Mouse (Mus musculus) hindbrain, postnatal 0 days (tissue): Measurements from ENCODE around the gene Frmd8. TPM values are rescaled to one million over a fixed set of nuclear protein-coding genes. Genes with fewer than 3 reads are reported as not detected.

Experiments
- ATAC-seq: fragments of 200-750 bp; cut with Nextera tagmentation; 2 replicates; pipeline ENCODE4 v1.8.0; 2017; ENCODE audit warnings: mild to moderate bottlenecking, moderate TSS enrichment, moderate library complexity
- DNase-seq: peaks from one replicate; pipeline ENCODE4 v3.0.0-alpha.2; 2015; ENCODE audit warnings: low spot score
- H3K27ac ChIP-seq: fragments of 300-500 bp; sonication (generic); 2 replicates; pipeline ENCODE4 v1.5.1; 2014; ENCODE audit warnings: mild to moderate bottlenecking
- H3K27me3 ChIP-seq: fragments of 300-500 bp; sonication (generic); 2 replicates; pipeline ENCODE4 v1.6.1; 2014; ENCODE audit warnings: low read length, mixed read lengths; ENCODE audit not compliant: insufficient read depth
- H3K36me3 ChIP-seq: fragments of 300-500 bp; sonication (generic); 2 replicates; pipeline ENCODE4 v1.6.1; 2014; ENCODE audit warnings: low read length, mixed read lengths; ENCODE audit not compliant: insufficient read depth
- H3K4me1 ChIP-seq: fragments of 300-500 bp; sonication (generic); 2 replicates; pipeline ENCODE4 v1.6.1; 2014; ENCODE audit warnings: antibody characterized with exemption, low read length, mixed read lengths; ENCODE audit not compliant: insufficient read depth
- H3K4me2 ChIP-seq: fragments of 300-500 bp; sonication (generic); 2 replicates; pipeline ENCODE4 v1.6.1; 2014; ENCODE audit warnings: low read depth, mild to moderate bottlenecking, low read length, moderate library complexity, mixed read lengths
- H3K4me3 ChIP-seq: fragments of 300-500 bp; sonication (generic); 2 replicates; pipeline ENCODE4 v1.5.1; 2014; ENCODE audit warnings: low read length
- H3K9ac ChIP-seq: fragments of 300-500 bp; sonication (generic); replicated peaks from 2 replicates; pipeline ENCODE4 v1.6.1; 2014; ENCODE audit warnings: mild to moderate bottlenecking, low read length, moderate library complexity, mixed read lengths
- H3K9me3 ChIP-seq: fragments of 300-500 bp; sonication (generic); 2 replicates; pipeline ENCODE4 v1.6.1; 2016; ENCODE audit warnings: low read length, mixed read lengths
- CTCF ChIP-seq: IDR thresholded peaks from 2 replicates; pipeline ENCODE4 v1.5.1; 2016; ENCODE audit warnings: antibody characterized with exemption, control low read depth, low read depth
- WGBS: fragments of 180-500 bp; shearing (Covaris S2); extraction: QIAGEN DNeasy Blood & Tissue Kit; methylation state at CpG from one replicate; pipeline ENCODE4 v1.1.7; 2014; 5-methylcytosine and 5-hydroxymethylcytosine counted together
- polyA plus RNA-seq: library from polyadenylated mRNA; unstranded; fragments of >200 nt; fragmentation: Nextera tagmentation; extraction: Ambion mirVana; gene quantifications from 2 replicates; pipeline ENCODE4 v1.2.1, GENCODE M21; 2015
- total RNA-seq: library from RNA; depleted of rRNA; stranded (reverse); fragments of >200 nt; gene quantifications from 2 replicates; pipeline ENCODE4 v1.2.3, GENCODE M21; 2014

Frmd8 gene
- total and polyA plus RNA-seq, 2 experiments from 2014 or later = 12.5 to 19.8 TPM

GRCm38 (mm10) chr19:5913007-5913719 is 38.1 kb upstream of the Frmd8 start, which contains the start of gene Dpf2:
Gene Dpf2, minus strand, starts transcription at chr19:5913010.
- Histone ChIP-seq H3K36me3 (peaks cover 14% of the 10 kb centered on the region), H3K27ac (peak within 1 kb of the TSS; percentile 89), H3K27me3 (no peaks in the 10 kb centered on the region), H3K9ac (peak within 1 kb of the TSS; percentile 94), H3K9me3 (no peaks in the 10 kb centered on the region), H3K4me1 (peaks cover 19% of the 10 kb centered on the region), H3K4me3 (peak within 1 kb of the TSS; percentile 97), H3K4me2 (peak within 1 kb of the TSS; percentile 69)
- no peak; the same call in 1 of the 2 replicates for ATAC-seq
- no peak; the same call in 1 of the 2 replicates for TF ChIP-seq CTCF
- no peak for DNase-seq
- 20% methylated on average over 13 of the region's 13 CpGs for WGBS

GRCm38 (mm10) chr19:5912103-5913006 is 37.3 kb upstream of the Frmd8 start:
- Histone ChIP-seq H3K9ac (peak overlapping the region; percentile 94), H3K27ac (peak overlapping the region; percentile 89), H3K4me1 (peaks cover 19% of the 10 kb centered on the region), H3K9me3 (no peaks in the 10 kb centered on the region), H3K27me3 (no peaks in the 10 kb centered on the region), H3K36me3 (peaks cover 6% of the 10 kb centered on the region; the same call in 1 of the 2 replicates), H3K4me2 (peak overlapping the region; percentile 69), H3K4me3 (peak overlapping the region; percentile 97)
- DNase-seq (peak; percentile 100), ATAC-seq (peak; percentile 95)
- WGBS = under 1% methylated on average over 59 of the region's 59 CpGs
- peak; percentile 44 for TF ChIP-seq CTCF

GRCm38 (mm10) chr19:5911430-5912102 is 36.5 kb upstream of the Frmd8 start:
- Histone ChIP-seq H3K9me3 (no peaks in the 10 kb centered on the region), H3K27me3 (no peaks in the 10 kb centered on the region), H3K4me3 (peak overlapping the region; percentile 97), H3K9ac (peak overlapping the region; percentile 94), H3K4me2 (peak overlapping the region; percentile 69), H3K36me3 (peaks cover 4% of the 10 kb centered on the region; the same call in 1 of the 2 replicates), H3K4me1 (peaks cover 19% of the 10 kb centered on the region), H3K27ac (peak overlapping the region; percentile 89)
- 6% methylated on average over 14 of the region's 14 CpGs for WGBS
- no peak for TF ChIP-seq CTCF
- ATAC-seq (no peak), DNase-seq (no peak)

- Histone ChIP-seq H3K27ac (peak overlapping the region; percentile 55), H3K4me2 (peak overlapping the region; percentile 69), H3K9me3 (no peaks in the 10 kb centered on the region), H3K36me3 (peaks cover 17% of the 10 kb centered on the region; the same call in 1 of the 2 replicates), H3K4me1 (peaks cover 19% of the 10 kb centered on the region), H3K9ac (peak overlapping the region; percentile 94), H3K4me3 (peak overlapping the region; percentile 97), H3K27me3 (no peaks in the 10 kb centered on the region)
- 28% methylated on average over 6 of the region's 6 CpGs for WGBS
- DNase-seq = peak; percentile 56
- no peak for ATAC-seq
- TF ChIP-seq CTCF = 0 out of 2 replicates have a peak, but pooled peaks have one; percentile 6
Measured at GRCm38 (mm10) chr19:5910221-5910620, 35.1 kb upstream of the Frmd8 start.

DNA sequence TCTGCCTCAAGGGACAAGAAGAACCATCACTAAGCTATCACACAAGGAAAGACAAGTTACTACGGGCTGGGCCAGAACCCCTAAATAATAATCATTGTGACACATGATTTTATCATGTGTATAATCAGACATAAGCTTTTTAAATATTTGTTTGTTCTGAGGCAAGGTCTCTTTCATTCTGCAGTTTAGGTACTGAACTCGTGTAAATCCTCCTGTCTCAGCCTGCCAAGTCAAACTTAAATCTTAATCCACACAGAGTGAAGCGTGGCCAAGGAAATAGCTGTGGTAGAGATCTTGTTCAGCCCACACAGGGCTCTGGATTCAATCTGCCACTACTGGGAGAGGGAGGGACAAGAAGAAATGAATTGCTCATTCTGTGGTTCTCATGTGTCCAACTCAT is 32.2 kb upstream of the Frmd8 start:
- no peaks in the 10 kb centered on the region for H3K27me3 ChIP-seq
- H3K4me1 ChIP-seq = peaks cover 12% of the 10 kb centered on the region; the same call in 1 of the 2 replicates
- no peaks in the 10 kb centered on the region for H3K9me3 ChIP-seq
- DNase-seq (no peak), ATAC-seq (no peak)
- no peak overlapping the region for H3K9ac ChIP-seq
- H3K4me3 ChIP-seq = no peak overlapping the region
- WGBS = 87% methylated on average over 3 of the region's 3 CpGs
- H3K4me2 ChIP-seq = no peak overlapping the region
- H3K27ac ChIP-seq = no peak overlapping the region
- H3K36me3 ChIP-seq = peaks cover 46% of the 10 kb centered on the region
- TF ChIP-seq CTCF = no peak

GRCm38 (mm10) chr19:5894002-5894678 is 19.1 kb upstream of the Frmd8 start, which contains the start of gene Tigd3:
Gene Tigd3, minus strand, starts transcription at chr19:5894149.
- H3K36me3 ChIP-seq = peaks cover 19% of the 10 kb centered on the region
- peak within 1 kb of the TSS; percentile 58 for H3K4me3 ChIP-seq
- no peaks in the 10 kb centered on the region for H3K27me3 ChIP-seq
- peak; percentile 99 for ATAC-seq
- 3% methylated on average over 36 of the region's 36 CpGs for WGBS
- DNase-seq = peak; percentile 98
- no peak for TF ChIP-seq CTCF
- H3K9ac ChIP-seq = peak within 1 kb of the TSS; percentile 80
- peak within 1 kb of the TSS; percentile 77 for H3K27ac ChIP-seq
- H3K9me3 ChIP-seq = no peaks in the 10 kb centered on the region
- peak within 1 kb of the TSS; percentile 71 for H3K4me2 ChIP-seq
- peaks cover 9% of the 10 kb centered on the region for H3K4me1 ChIP-seq
